Comparison of ENCODE assay signal across 39 mouse cellular contexts in genomic region chr11:85909514-85909913, GRCm38 (mm10). TPM values are rescaled to one million over a fixed set of nuclear protein-coding genes. Genes with fewer than 3 reads are reported as not detected.
DNase-seq lines count a peak whose midpoint lies in the region; ATAC-seq and TF ChIP-seq lines count a peak whose summit lies in the region.
"Had no signal": no experiment of that assay in that cellular context is flagged by ENCODE, and none has a peak within 500 bp of the region (broad histone marks: within the 10 kb centered on the region; RNA-seq: fewer than 3 reads in every experiment).

No protein-coding gene starts in this region.

- TF ChIP-seq CTCF in lung, embryonic 14.5 days (IDR thresholded peaks at IDR 0.05; ENCODE audit: low read depth): peak; percentile 17; the same call in 1 of the 2 replicates

- H3K27me3 ChIP-seq in lung, embryonic 14.5 days (ENCODE audit: insufficient read depth, low read length): no peaks in the 10 kb centered on the region
- no peaks in the 10 kb centered on the region for H3K27me3 ChIP-seq in limb, embryonic 13.5 days
- H3K27me3 ChIP-seq in midbrain, embryonic 16.5 days (ENCODE audit: control insufficient read depth, insufficient read depth, low read depth, low read length): no peaks in the 10 kb centered on the region; the same call in 1 of the 2 replicates
- H3K27me3 ChIP-seq: embryonic facial prominence, embryonic 15.5 days; lung, embryonic 15.5 days had no signal

- in situ Hi-C loops in ES-E14 (cut with MboI; ENCODE audit: low sequenced_read_pairs in 2 of 2, unreplicated experiment in 2 of 2): no loop called here

- H3K4me3 ChIP-seq in lung, embryonic 14.5 days (ENCODE audit: low read depth, low read length): no peak overlapping the region
- no peak overlapping the region for H3K4me3 ChIP-seq in ES-E14 (ENCODE audit: insufficient read depth in 1 of 2, low read depth in 1 of 2, low read length in 2 of 2, poor library complexity in 1 of 2, severe bottlenecking in 1 of 2)
- H3K4me3 ChIP-seq in limb, embryonic 13.5 days: no peak overlapping the region
- H3K4me3 ChIP-seq in midbrain, embryonic 16.5 days (ENCODE audit: low read depth, low read length): no peak overlapping the region
- H3K4me3 ChIP-seq: embryonic facial prominence, embryonic 15.5 days; forebrain, embryonic 12.5 days; heart, embryonic 15.5 days; hindbrain, embryonic 13.5 days; lung, embryonic 15.5 days; midbrain, embryonic 13.5 days had no signal

- peak overlapping the region; percentile 21; the same call in 1 of the 2 replicates for H3K27ac ChIP-seq in lung, embryonic 14.5 days (ENCODE audit: low read depth)
- no peak overlapping the region for H3K27ac ChIP-seq in ES-E14 (ENCODE audit: insufficient read depth, low read depth, low read length, poor library complexity, severe bottlenecking)
- H3K27ac ChIP-seq in limb, embryonic 13.5 days: peak overlapping the region; percentile 49; the same call in 1 of the 2 replicates
- H3K27ac ChIP-seq in midbrain, embryonic 16.5 days (ENCODE audit: low read length): no peak overlapping the region
- H3K27ac ChIP-seq: embryonic facial prominence, embryonic 15.5 days; forebrain, embryonic 12.5 days; heart, embryonic 15.5 days; hindbrain, embryonic 13.5 days; liver, embryonic 14.5 days; midbrain, embryonic 13.5 days had no signal

- peaks cover 95% of the 10 kb centered on the region for H3K36me3 ChIP-seq in lung, embryonic 14.5 days (ENCODE audit: insufficient read depth)
- no peaks in the 10 kb centered on the region for H3K36me3 ChIP-seq in ES-E14 (ENCODE audit: control insufficient read depth, insufficient read depth, low read length, poor library complexity, severe bottlenecking)
- peaks cover 97% of the 10 kb centered on the region for H3K36me3 ChIP-seq in limb, embryonic 13.5 days
- no peaks in the 10 kb centered on the region for H3K36me3 ChIP-seq in midbrain, embryonic 16.5 days (ENCODE audit: control insufficient read depth, insufficient read depth, low read length)
- H3K36me3 ChIP-seq: embryonic facial prominence, embryonic 15.5 days; forebrain, embryonic 12.5 days; heart, embryonic 15.5 days; hindbrain, embryonic 13.5 days; midbrain, embryonic 13.5 days had no signal

- 53% methylated on average over 4 of the region's 4 CpGs for WGBS in lung, embryonic 14.5 days
- WGBS in limb, embryonic 13.5 days: 48% methylated on average over 4 of the region's 4 CpGs
- 62% methylated on average over 4 of the region's 4 CpGs for WGBS in midbrain, embryonic 16.5 days

- no peaks in the 10 kb centered on the region for H3K9me3 ChIP-seq in lung, embryonic 14.5 days (ENCODE audit: low read depth, low read length)
- H3K9me3 ChIP-seq in ES-E14 (ENCODE audit: control insufficient read depth, insufficient read depth, low read depth, low read length): no peaks in the 10 kb centered on the region
- H3K9me3 ChIP-seq in limb, embryonic 13.5 days: no peaks in the 10 kb centered on the region
- no peaks in the 10 kb centered on the region for H3K9me3 ChIP-seq in midbrain, embryonic 16.5 days (replicated peaks; ENCODE audit: control insufficient read depth, low read length, poor library complexity, severe bottlenecking)
- H3K9me3 ChIP-seq: embryonic facial prominence, embryonic 15.5 days; forebrain, embryonic 12.5 days; heart, embryonic 15.5 days; hindbrain, embryonic 13.5 days; lung, embryonic 15.5 days; midbrain, embryonic 13.5 days had no signal

- H3K9ac ChIP-seq in lung, embryonic 14.5 days: no peak overlapping the region
- H3K9ac ChIP-seq in ES-E14 (ENCODE audit: insufficient read depth, low read depth, low read length, poor library complexity, severe bottlenecking): no peak overlapping the region
- H3K9ac ChIP-seq in limb, embryonic 13.5 days: no peak overlapping the region; the same call in 1 of the 2 replicates
- no peak overlapping the region for H3K9ac ChIP-seq in midbrain, embryonic 16.5 days (ENCODE audit: low read depth, low read length)
- H3K9ac ChIP-seq: embryonic facial prominence, embryonic 15.5 days; forebrain, embryonic 12.5 days; forebrain, postnatal 0 days; heart, embryonic 15.5 days; hindbrain, embryonic 13.5 days; liver, embryonic 14.5 days; lung, embryonic 15.5 days; midbrain, embryonic 13.5 days had no signal

- H3K4me2 ChIP-seq in lung, embryonic 14.5 days: no peak overlapping the region
- peak overlapping the region; percentile 35 for H3K4me2 ChIP-seq in limb, embryonic 13.5 days (replicated peaks)
- H3K4me2 ChIP-seq in midbrain, embryonic 16.5 days (ENCODE audit: low read length): no peak overlapping the region
- H3K4me2 ChIP-seq: embryonic facial prominence, embryonic 15.5 days; forebrain, embryonic 12.5 days; hindbrain, embryonic 13.5 days; lung, embryonic 15.5 days; midbrain, embryonic 13.5 days had no signal

- no peak for ATAC-seq in lung, embryonic 14.5 days (ENCODE audit: insufficient read depth)
- ATAC-seq in hematopoietic stem cell, adult 5-6 weeks (replicated peaks in 1 of 2; ENCODE audit: insufficient read depth in 1 of 2, low FRiP score in 2 of 2, low TSS enrichment in 1 of 2, low read depth in 1 of 2, poor library complexity in 2 of 2, severe bottlenecking in 2 of 2): peak; percentile 46 to 57; a peak in 3 of 4 replicates
- ATAC-seq in limb, embryonic 13.5 days (ENCODE audit: low FRiP score, low read depth): no peak
- no peak for ATAC-seq in midbrain, embryonic 16.5 days
- ATAC-seq: forebrain, postnatal 0 days; midbrain, embryonic 13.5 days; Patski had no signal

- H3K4me1 ChIP-seq in lung, embryonic 14.5 days (ENCODE audit: insufficient read depth): peaks cover 12% of the 10 kb centered on the region
- H3K4me1 ChIP-seq in ES-E14 (ENCODE audit: control insufficient read depth in 2 of 2, insufficient read depth in 2 of 2, low read length in 2 of 2, poor library complexity in 1 of 2): 0 out of 4 replicates have a peak, but pooled peaks cover 0 to 2% of the 10 kb centered on the region in 2 experiments
- H3K4me1 ChIP-seq in limb, embryonic 13.5 days: peaks cover 66% of the 10 kb centered on the region
- H3K4me1 ChIP-seq in midbrain, embryonic 16.5 days (ENCODE audit: control insufficient read depth, insufficient read depth, low read length): no peaks in the 10 kb centered on the region

- DNase-seq in lung, embryonic 14.5 days: no peak
- DNase-seq in lung, postnatal 36 days: no peak
- DNase-seq in ES-E14 (ENCODE audit: low read depth, low spot score): no peak
- no peak for DNase-seq in layer of hippocampus, adult 9-11 months
- DNase-seq in cerebellum, adult 8-10 months: no peak
- DNase-seq: adrenal gland, postnatal 14 days; cerebellum, adult 11 months; cerebellum, adult 9-11 months; forebrain, postnatal 0 days; gastrocnemius, postnatal 10 days; heart, adult 11 months; heart, postnatal 36 days; kidney, adult 11 months; kidney, postnatal 36 days; liver; right cerebral cortex, postnatal 14 days; thymus, postnatal 14 days had no signal

TF ChIP-seq in ES-E14, 5 proteins besides CTCF, POLR2A, EP300 and RAD21:
- TF ChIP-seq ZC3H11A (IDR thresholded peaks at IDR 0.05; ENCODE audit: borderline replicate concordance, low read depth, low read length) (no peak), ZNF384 (IDR thresholded peaks at IDR 0.05; ENCODE audit: low read depth, low read length) (peak; percentile 55; the same call in 1 of the 2 replicates), CHD2 (IDR thresholded peaks at IDR 0.05; ENCODE audit: low read depth, low read length) (no peak), MAFK (IDR thresholded peaks at IDR 0.05; ENCODE audit: insufficient read depth, low read depth, low read length) (no peak), HCFC1 (IDR thresholded peaks at IDR 0.05; ENCODE audit: borderline replicate concordance, insufficient read depth, low read length) (no peak)

RNA-seq across cellular contexts. Expression of gene Tbx4, which starts 23.3 kb away (rescaled TPM):
- polyA plus RNA-seq in lung, embryonic 14.5 days (2014; fragmentation: Nextera tagmentation; extraction: Ambion mirVana): 67.9 and 73.4 TPM in 2 replicates
- total RNA-seq in ES-E14 (2012; rRNA removed): 0.76 and 0.85 TPM in 2 replicates
- 0.10 and 0.13 TPM in 2 replicates for total RNA-seq in hematopoietic stem cell, adult 5-6 weeks (2017)
- 25.1 and 29.3 TPM in 2 replicates for polyA plus RNA-seq in limb, embryonic 13.5 days (2015; fragmentation: Nextera tagmentation; extraction: Ambion mirVana)
- 0.17 and 0.43 TPM in 2 replicates for polyA plus RNA-seq in midbrain, embryonic 16.5 days (2015; fragmentation: Nextera tagmentation; extraction: Ambion mirVana)
- total RNA-seq: adrenal gland, postnatal 14 days; heart, postnatal 36 days; megakaryocyte-erythroid progenitor cell, adult 5-6 weeks; monocyte, adult 5-6 weeks had no signal
- polyA plus RNA-seq: kidney, embryonic 14.5 days; Patski; stomach, embryonic 14.5 days had no signal

RNA-seq across cellular contexts. Expression of gene Gm11444, which starts 59.4 kb away (rescaled TPM):
- not detected in 2 replicates for polyA plus RNA-seq in lung, embryonic 14.5 days (2014; fragmentation: Nextera tagmentation; extraction: Ambion mirVana)
- not detected in 2 replicates for total RNA-seq in ES-E14 (2012; rRNA removed)
- not detected in 2 replicates for total RNA-seq in hematopoietic stem cell, adult 5-6 weeks (2017)
- polyA plus RNA-seq in limb, embryonic 13.5 days (2015; fragmentation: Nextera tagmentation; extraction: Ambion mirVana): 0.28 TPM in 1 of 2 replicates, not detected in the other
- polyA plus RNA-seq in midbrain, embryonic 16.5 days (2015; fragmentation: Nextera tagmentation; extraction: Ambion mirVana): not detected in 2 replicates
- total RNA-seq: adrenal gland, postnatal 14 days; forebrain, postnatal 0 days; gastrocnemius, postnatal 10 days; heart, postnatal 36 days; left cerebral cortex, postnatal 10 days; megakaryocyte-erythroid progenitor cell, adult 5-6 weeks; MEL; monocyte, adult 5-6 weeks had no signal
- polyA plus RNA-seq: C2C12; cortical plate, adult 2 months; forebrain, embryonic 12.5 days; forebrain, postnatal 0 days; heart, embryonic 15.5 days; hindbrain, embryonic 13.5 days; kidney, embryonic 14.5 days; liver, embryonic 14.5 days; lung, embryonic 15.5 days; midbrain, embryonic 13.5 days; neural tube, embryonic 14.5 days; Patski; small intestine, adult 2 months; stomach, embryonic 14.5 days; urinary bladder, adult 2 months had no signal

Comparison
In these comparisons a context has a peak if more than half of its experiments do, and no peak if none do; other contexts are left out.
1. ATAC-seq: peak in hematopoietic stem cell, adult 5-6 weeks (2 of 2); none in lung, embryonic 14.5 days (single experiment), limb, embryonic 13.5 days (single experiment) and midbrain, embryonic 16.5 days (single experiment).
2. H3K27ac ChIP-seq: peak in lung, embryonic 14.5 days (single experiment) and limb, embryonic 13.5 days (single experiment); none in ES-E14 (single experiment) and midbrain, embryonic 16.5 days (single experiment).
3. RNA of gene Tbx4, which starts 23.3 kb away (polyA plus RNA-seq): 67.9 to 73.4 TPM in lung, embryonic 14.5 days and 25.1 to 29.3 TPM in limb, embryonic 13.5 days; 0.17 to 0.43 TPM in midbrain, embryonic 16.5 days; every median in the first group is over 10 times any median in the second.